Mouse (Mus musculus) layer of hippocampus, postnatal 36 days (tissue): ENCODE data around the gene Ndufs8. TPM values are rescaled to one million over a fixed set of nuclear protein-coding genes. Genes with fewer than 3 reads are reported as not detected.
A peak's percentile ranks its signal among the peaks of the same experiment; 100 is the strongest.

ENCODE experiments used
- DNase-seq, 2 experiments: peaks; one replicate each; pipeline ENCODE4 v3.0.0; 2022
- total RNA-seq, 2 experiments: library from RNA; stranded (reverse); gene quantifications; 2 replicates each; pipeline ENCODE4 v1.2.3; 2021

Ndufs8 gene
- total RNA-seq, 2 experiments from 2014 or later = 133 to 144 TPM

DNA sequence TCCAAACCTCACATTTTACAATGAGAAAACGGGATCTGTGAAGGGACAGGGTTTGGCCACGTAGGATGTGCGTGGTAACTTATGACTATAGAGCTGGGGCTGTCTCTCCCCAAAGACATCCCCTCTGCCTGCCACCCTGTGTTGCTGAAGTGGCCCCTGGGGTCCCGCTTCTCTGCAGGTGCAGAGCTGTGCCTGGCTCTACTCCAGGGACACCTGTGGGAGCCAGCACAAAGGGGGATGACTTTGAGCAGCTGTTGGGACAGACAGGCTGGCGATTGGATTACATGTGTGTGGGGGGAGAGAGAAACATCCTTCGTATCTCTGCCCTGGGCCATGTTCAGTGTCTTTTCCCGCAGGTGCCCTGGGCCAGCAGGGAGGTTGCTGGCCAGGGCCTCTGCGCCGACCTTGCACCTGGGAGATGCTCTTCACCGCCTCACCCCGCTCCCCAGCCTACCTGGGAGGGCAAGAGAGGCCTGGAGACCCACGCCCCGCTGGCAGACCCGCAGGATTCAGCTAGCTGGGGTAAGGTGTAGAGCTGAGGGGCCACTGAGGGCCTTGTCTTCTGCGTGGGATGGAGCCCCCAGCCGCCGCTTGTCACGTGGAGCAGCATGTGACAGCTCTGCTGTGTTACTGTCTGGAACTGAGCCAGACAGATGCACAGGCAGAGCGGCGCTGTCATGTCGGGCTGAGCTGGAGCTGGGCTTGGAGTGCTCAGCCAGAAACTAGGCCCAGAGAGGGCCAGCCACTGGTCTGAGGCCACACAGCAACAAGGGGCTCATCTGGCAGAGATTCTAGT, 17.9 kb upstream of the Ndufs8 start:
- no peak for DNase-seq

DNA sequence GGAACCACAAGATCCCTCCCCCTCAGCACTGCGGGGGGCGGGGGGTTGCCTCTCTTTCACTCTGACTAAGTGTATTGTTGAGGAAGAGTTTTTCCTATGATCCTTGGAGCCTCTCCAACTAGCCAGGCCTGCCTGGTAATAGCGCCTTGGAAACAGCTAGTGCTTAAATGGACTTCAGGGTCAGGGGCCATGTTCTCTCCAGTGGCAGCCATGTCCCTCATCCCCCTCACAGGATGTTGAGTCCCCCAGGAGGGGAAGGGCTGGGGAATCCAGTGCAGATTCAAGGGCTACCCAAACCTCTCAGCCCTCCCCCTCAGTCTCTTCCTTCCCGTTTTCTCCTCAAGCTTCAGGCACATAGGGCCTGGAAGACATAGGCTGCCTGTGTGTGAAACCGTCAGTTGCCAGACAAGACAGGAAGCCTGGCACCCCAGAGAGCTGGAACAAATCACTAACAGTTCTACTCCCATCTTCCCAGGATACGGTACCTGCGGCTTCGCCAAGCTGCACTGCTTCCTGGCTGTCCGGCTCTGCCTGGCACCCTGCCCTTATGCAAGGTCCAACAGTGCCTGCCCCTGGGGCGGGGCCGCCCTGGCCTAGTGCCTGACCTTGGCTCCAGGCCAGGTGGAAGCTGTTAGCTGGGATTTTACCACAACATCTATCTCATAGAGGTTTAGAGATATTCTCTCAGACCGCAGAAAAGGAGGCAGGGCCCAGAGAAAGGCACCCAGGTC, 16.8 kb upstream of the Ndufs8 start, which contains the start of gene Aldh3b1:
Aldh3b1 (minus strand) TSS at position 598 of the 731 bp plus-strand sequence.
- peak; percentile 56 to 64 for DNase-seq

DNA sequence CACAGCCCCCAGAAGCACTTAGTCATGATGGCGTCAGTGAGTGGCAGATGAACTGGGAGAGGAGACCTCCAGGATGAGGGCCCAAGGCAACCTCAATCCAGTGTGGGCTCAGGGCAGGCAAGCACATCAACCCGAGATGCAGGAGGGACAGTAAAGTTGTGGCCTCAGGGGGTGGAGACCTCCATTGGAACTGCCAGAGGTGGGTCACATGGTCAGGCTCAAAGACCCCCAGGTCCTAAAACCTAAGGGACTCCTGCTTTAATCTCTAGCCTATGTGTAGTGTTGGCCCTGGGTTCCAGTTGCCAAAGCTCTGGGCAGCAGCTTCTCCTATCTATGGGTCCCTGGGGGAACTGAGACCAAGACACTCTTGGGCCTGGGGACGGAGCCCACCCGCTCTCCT, 16.2 kb upstream of the Ndufs8 start:
- DNase-seq = no peak

DNA sequence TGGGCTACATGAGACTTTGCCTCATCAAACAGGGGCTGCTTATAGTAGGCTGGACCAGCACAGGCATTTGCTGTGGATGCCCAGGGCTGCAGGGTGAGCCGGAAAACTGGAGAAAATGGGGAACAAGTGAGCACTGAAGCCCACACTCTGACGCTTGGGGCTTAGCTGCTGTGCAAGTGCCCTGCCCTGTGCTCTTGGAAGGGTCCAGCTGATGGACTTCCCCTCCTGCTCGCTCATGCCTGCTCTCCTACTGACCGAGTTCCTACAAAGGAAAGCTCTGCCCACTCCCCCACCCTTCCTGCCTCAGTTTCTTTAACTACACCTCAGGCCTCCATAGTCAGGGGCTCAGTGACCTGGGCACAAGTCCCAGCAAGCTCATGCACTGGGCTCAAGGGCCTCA, 15.4 kb upstream of the Ndufs8 start:
- DNase-seq = no peak

DNA sequence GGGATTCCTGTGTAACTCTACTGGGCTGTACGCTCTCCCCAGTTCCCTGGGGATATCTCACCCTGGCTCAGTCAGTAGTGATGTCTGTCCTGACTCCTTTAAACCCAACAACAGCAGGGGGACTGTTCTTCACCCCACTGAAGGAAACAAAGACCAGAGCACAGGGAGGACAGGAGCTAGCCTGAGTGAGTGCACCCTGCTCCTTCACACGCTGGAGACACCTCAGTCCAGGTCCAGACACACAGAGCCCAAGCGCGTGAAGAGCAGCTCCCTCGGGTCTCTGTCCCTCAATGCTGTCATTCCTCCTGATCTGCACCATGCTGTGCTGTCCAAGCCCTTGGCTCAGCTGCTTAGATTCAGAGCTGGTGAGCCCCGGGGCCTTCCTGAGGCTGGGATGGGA, 14.1 kb upstream of the Ndufs8 start:
- no peak for DNase-seq

DNA sequence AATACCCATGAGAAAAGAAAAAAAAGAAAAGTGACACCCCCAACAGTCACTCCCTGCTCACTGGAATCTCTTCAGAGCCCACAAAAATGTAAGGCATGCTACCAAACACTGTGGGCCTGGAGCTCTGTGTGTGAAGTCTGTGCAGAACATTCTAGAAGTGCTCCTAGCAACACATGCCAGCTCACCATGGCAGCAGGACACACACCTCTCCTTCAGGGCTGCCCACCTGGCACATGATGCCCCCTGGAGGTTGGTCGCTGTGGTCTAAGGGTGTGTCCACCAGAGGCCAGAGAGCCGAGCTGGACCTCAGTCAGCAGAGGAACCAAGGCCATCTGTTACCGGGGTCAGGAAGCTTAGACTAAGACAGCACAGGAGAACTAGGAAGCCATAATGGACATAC, 13.7 kb upstream of the Ndufs8 start:
- DNase-seq = no peak

DNA sequence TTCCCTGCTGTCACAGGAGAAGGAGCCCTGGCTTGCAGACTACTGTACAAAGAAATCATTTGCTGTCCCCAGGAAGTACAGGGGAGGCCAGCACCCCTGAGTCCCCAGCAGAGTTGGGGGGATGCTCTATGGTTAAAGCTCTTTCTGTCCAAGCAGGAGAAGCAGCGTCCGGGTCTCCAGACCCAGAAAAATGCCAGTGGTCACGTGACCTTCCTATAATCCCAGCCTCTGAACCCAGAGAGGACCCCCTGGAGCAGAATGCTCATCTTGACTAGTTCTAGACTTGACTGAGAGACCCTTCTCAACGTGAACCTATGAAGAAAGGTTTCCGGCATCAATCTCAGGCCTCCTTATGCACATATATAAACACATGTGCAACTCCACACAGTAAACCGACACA, 13.3 kb upstream of the Ndufs8 start:
- DNase-seq = no peak

DNA sequence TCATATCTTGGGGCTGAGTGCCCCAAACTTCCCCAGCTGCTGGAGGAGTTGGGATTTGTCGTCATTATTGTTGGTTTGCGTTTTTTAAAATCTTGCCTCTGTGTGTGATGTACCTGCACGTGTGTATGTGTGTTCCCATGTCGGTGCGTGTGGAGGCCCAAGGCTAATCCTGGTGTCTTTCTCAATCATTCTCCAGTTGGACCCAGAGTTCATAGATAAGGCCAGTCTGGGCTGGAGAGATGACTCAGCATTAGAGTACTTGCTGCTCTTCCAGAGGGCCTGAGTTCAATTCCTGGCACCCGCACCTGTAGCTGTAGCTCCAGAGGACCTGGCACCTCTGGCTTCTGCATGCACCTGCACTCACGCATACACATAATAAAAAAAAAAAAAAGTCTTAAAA, 12.3 kb upstream of the Ndufs8 start:
- no peak for DNase-seq

DNA sequence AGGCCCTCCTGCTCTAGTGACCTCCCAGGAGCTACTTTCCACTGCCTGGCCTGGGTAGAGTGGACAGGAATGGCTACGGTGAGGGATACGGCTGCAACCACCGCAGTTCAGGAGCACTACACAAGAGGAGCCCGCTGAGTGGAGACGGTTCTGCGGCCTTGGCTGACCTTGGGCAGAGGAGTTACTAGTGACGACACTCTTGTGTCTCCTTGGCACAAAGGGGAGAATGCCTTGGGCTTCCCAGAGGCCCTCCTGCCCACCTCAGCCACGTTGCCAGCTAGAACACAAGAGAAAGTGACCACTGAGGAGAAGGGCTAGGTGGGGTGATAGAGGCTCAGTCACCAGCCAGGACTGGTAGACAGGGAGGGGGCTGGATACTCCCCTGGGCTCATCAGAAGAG, 11.6 kb upstream of the Ndufs8 start:
- no peak for DNase-seq

DNA sequence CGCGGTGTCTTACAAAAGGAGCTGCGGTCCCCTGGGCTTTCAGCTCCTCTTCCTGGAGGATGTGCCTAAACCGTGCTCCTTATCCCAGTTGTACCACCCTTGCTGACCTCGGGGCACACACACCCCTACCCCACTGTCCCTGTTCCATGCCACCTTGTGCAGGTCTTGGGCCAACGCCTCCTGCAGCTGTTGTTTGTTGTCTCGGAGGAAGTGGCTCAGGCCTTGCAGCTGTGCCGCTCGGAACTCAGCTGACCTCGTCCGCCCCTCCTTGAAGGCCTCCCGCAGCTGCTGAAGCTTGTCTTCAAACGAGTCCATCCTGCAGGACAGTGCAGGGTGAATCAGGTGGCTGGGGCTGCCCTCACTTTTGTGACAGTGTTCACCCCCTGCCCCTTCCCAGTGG, 11.0 kb upstream of the Ndufs8 start:
- DNase-seq = no peak

DNA sequence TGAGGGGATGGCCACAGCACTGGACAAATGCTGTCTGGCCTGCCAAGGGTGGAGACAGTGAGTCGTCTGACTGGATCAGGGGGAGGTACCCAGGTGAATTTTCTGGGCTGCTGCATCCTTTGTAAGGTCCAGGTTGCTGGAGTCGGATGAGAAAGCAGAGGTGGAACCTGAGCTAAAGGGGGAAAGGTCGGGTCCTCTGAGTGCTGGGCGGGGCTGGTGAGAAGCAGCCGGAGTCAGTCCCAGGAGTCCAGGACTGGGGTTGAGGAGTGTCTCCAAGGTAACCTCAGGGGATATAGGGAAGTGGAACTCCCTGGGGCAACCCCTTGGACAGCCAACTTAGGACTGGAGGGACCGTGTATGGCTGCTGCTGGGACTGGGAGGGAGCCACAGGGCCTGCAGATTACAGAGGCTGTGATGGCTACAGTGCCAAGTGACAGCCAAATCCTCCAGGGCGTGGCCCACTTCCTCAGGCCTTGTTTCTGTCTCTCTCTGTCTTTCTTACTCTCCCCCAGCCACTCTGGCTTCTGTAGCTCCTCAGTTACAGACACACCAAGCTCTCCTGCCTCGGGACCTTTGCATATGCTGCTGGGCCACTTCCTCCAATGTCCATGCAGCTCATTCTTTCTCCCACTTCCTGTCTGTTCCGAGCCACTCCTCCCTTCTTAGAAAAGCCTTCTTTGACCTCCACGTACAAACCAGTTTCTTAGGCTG, 10.2 kb upstream of the Ndufs8 start:
- no peak for DNase-seq

DNA sequence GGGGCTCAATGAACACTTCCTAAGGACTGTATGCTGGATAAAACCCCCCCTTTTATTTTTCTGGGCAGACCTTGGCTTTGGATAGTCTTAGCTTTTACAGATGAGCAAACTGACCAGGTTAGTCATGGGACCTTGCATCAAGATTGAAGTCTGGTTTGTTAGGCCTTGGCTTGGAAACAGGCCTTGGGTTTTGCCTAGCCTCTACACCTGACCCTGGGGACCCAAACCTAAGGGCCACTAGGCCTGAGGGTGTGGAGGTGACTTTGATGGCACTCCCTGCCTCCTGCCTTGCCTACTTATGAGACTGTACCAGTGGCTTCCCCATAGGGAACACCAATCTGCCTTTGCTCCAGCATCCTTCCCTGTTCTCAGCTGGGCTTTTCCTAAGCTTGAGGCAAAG, 7.4 kb upstream of the Ndufs8 start:
- no peak for DNase-seq

DNA sequence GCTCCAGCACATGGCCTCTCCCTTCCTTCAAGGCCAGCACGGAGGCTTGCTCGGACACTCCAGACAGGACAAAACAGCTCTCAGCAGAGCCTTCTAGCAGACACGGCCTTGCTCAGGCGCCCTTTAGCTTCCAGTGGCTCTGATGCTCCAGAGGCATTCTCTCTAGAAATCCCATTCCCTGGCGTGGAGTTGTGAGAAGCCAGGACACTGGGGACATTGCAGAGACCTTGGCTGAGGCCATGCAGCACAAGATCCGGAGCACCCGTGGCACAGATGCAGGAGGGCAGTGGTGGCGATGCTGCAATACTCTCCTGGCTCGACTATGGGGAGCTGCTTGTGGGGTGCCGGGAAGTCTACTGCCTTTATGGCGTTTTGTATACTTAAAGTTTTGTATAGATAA, 4.2 kb upstream of the Ndufs8 start:
- DNase-seq = no peak

DNA sequence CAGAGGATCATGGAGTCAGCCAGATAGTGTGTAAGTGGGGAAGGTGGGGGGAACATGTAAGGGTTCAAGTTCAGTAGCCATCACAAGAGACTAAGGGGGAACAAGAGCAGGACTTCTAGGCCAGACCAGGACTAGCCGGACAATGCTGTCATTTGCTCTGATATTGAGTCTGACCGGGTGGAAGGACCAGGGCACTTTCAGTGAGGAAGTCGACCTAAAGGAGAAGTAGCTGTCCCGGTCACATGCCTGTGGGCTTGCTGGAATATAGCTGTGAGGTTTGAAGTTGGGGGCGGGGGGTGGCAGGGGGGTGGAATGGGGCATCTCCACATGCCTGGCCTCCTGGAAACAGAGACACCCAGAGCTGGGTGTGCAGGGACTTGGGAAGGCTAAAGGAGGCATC, 2.0 kb upstream of the Ndufs8 start:
- no peak for DNase-seq

DNA sequence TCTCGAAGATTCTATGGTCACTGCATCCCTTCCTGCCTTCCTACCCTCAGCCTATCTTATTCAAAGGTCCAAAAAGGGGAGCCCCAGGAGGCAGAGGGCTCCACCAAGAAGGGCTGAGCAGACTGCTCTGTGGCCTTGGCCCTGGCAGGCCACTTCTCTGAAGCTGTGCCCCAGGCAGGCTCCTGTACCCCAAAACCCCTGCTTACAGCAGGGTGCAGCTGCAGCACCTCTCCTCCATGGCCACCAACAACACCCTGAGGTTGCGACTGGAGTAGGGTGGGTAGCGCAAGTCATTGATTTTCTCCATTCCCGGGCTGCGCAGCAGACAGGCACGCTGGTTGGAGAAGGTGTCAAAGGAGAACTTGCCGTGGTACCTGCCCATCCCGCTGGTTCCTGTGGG, 1.1 kb upstream of the Ndufs8 start:
- no peak for DNase-seq

DNA sequence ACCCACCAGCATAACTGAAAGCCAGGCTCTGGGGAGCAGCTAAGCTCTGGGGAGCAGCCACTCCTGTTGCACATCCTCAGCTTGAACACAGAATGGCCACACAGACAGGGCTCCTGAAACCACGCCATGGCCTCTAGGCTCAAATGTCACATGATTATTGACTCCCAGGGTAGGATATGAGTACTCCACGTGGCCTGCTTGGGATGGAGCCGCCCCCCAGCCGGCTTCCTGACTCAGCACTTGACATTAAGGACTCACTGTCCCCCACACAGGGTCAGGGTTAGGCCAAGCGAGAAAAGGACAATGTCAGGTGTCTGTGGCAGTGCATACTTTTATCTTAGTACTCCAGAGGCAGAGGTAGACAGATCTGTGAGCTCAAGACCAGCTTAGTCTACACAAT, 2.4 kb downstream of the Ndufs8 start:
- DNase-seq = no peak

DNA sequence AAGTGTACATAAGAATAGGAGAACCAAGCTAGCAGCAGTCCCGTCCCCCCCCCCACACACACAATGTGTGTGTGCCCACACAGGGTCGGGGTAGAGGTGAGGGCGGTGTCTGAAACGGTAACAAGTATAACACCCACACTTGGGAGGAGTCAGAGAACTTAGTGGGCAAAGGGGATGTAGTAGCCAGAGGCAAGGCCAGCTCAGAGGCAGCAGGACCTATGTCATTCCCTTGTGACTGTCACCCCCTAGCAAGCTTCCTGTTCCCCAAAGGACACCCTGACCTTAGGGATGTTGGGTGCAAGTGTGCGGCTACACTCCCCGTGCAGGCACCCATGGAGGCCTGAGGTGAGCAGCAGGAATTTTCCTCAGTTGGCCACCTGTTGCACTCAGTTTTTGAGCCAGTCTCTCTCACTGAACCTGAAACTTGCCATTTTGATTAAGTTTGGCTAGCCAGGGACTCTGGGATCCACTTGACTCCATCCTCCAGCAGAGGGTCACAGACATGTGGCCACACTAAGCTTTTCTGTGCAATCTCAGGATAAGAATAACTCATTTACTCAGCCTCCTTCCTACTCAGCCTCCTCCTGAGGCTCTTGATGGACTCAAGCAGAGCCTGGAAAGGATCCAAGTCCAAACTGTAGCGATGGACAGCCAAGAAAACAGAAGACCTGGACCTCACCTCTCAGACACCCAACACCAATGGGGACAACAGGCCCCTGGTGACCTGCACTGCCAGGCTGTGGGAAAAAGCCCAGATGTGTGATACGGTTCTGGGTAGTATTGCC, 4.5 kb downstream of the Ndufs8 start:
- DNase-seq = no peak

DNA sequence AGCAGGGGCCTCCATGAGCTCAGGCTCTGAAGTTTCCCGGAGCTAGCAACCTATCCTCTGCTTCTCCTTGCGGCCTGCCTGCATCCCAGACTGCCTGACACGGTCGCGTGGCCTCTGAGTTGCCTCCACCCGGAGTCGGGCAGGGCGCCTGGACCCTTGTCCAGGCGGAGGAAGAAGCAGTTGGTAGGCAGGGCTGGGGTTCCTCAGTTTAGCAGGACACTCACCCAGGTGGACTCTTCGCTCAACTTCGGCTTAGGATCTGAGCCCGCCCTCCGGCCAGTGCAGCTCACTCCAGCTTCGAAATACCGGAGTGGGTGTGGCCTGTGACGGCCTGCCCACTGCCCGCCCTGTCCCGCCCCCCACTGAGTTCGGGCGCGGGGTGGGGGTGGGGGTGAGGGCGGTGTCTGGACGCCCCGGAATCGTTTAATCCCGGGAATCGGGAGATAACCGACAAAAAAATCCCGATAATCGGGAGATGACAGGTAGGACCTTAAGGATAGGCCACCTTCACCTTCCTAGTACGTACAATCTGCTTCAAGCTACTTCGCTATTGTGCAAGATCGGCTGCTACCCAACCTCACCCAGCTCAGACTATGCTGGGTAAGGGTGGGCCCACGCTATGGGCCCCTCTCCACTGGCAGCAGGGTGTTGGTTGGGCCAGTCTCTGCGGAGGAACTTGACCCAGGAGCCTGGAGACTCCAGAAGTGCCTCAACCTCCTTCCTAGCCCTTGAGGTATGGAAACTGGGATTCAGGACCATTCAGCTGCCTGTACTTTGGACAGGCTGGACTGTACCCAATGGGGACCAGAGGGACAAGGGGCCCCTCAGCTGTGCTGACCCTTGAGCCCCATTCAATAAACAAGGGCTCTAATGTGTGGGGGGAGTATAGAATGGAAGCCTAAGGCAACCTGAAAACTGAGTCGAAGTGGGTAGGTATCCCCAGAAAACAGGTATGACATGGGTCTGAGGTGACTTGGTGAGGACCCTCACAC, 5.5 kb downstream of the Ndufs8 start, which contains the start of gene Tcirg1:
Tcirg1 (minus strand) TSS at position 339 of the 992 bp plus-strand sequence.
- DNase-seq = peak; percentile 64 to 73

DNA sequence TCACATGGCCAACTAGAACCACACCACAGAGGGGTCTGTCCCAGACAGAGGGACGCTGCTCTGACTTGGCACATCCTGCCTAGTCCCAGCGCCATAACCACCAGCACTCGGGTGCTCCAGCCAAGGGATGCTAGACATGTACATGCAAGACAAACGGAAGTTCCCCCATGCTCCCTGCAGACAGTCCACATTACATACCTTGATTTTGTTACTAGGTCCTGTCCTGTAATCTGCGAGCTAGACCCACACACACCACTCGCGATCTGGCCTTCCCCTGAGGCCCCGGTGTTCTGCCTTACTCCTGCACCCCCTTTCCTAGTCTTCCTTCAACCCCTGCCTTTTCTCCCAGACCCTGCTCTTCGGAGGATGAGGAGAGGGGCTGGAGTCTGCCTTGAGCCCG, 6.2 kb downstream of the Ndufs8 start:
- DNase-seq = no peak

DNA sequence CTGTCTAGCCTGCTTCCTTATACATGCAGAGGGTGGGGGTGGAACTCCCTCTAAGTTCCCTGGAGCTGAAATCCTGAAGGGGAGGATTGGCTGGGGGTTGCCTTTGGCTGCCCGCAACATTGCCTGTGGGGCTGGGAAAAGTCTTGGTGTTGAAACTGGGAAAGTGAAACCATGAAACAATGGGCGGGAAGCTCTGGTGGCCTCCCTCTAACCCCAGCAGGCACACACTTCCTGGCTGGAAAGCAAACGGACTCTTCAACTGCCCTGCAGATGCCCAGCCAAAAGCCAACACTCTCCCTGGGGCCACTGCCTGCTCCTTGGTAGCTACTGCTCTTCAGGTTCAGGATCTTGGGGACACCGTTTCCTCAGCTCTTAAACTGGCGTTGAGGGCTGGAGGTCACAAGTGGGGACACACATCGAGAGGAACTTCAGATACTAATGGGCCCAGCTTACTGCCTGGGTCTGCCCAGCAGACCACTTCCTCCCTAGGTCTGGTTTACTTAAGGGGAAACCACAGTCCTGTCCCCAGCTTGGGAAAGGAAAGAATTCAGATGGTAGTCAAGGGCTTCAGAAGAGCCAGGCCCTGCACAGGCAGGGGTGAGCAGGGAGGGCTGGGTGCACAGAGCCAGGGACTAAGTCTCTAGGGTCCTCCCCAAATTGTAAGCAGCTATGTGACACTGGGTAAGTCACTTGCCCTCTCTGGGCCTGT, 7.2 kb downstream of the Ndufs8 start:
- no peak for DNase-seq

DNA sequence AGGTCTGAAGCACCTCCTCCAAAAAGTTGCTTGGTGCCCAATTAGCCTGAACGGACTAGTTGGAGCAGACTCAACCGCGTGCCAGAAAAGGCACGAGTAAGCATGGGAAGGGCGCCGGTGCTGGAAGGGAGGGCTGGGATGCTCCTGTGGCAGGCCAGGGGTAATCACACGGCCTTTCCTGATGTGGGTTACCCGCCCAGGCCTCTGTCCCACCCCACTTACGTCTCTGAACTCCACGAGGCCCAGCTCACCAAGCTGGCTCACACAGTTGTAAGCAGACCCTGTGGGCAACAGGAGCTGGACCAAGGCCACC, 8.3 kb downstream of the Ndufs8 start:
- no peak for DNase-seq
